Mouse (Mus musculus) stomach, postnatal 0 days (tissue): ENCODE data around the gene Zfp609. TPM values are rescaled to one million over a fixed set of nuclear protein-coding genes. Genes with fewer than 3 reads are reported as not detected.
A peak's percentile ranks its signal among the peaks of the same experiment; 100 is the strongest.

Experiments
- ATAC-seq: fragments of 200-750 bp; cut with Nextera tagmentation; 2 replicates; pipeline ENCODE4 v1.8.0; 2017; ENCODE audit not compliant: low FRiP score, low TSS enrichment
- DNase-seq: peaks from one replicate; pipeline ENCODE4 v3.0.0-alpha.2; 2016; ENCODE audit warnings: low spot score
- H3K27ac ChIP-seq: fragments of 300-500 bp; sonication (generic); replicated peaks from 2 replicates; pipeline ENCODE4 v1.5.1; 2014; ENCODE audit warnings: mild to moderate bottlenecking, control low read depth
- H3K27me3 ChIP-seq: fragments of 300-500 bp; sonication (generic); 2 replicates; pipeline ENCODE4 v1.6.1; 2014; ENCODE audit warnings: low read length; ENCODE audit not compliant: control insufficient read depth, insufficient read depth
- H3K36me3 ChIP-seq: fragments of 300-500 bp; sonication (generic); 2 replicates; pipeline ENCODE4 v1.6.1; 2014; ENCODE audit warnings: low read length, mixed read lengths; ENCODE audit not compliant: control insufficient read depth, insufficient read depth
- H3K4me1 ChIP-seq: fragments of 300-500 bp; sonication (generic); replicated peaks from 2 replicates; pipeline ENCODE4 v1.6.1; 2014; ENCODE audit warnings: antibody characterized with exemption; ENCODE audit not compliant: control insufficient read depth, insufficient read depth
- H3K4me2 ChIP-seq: fragments of 300-500 bp; sonication (generic); replicated peaks from 2 replicates; pipeline ENCODE4 v1.6.1; 2014; ENCODE audit warnings: low read depth, mild to moderate bottlenecking, control low read depth, moderate library complexity
- H3K4me3 ChIP-seq: fragments of 300-500 bp; sonication (generic); 2 replicates; pipeline ENCODE4 v1.5.1; 2014; ENCODE audit warnings: low read depth, low read length, control low read depth
- H3K9ac ChIP-seq: fragments of 300-500 bp; sonication (generic); 2 replicates; pipeline ENCODE4 v1.6.1; 2014; ENCODE audit warnings: mild to moderate bottlenecking, low read length, control low read depth, mixed read lengths
- H3K9me3 ChIP-seq: fragments of 300-500 bp; sonication (generic); 2 replicates; pipeline ENCODE4 v1.6.1; 2016; ENCODE audit warnings: low read length; ENCODE audit not compliant: control insufficient read depth
- CTCF ChIP-seq: IDR thresholded peaks from 2 replicates; pipeline ENCODE4 v1.5.1; 2016; ENCODE audit warnings: antibody characterized with exemption, low read depth, mild to moderate bottlenecking, moderate library complexity
- EP300 ChIP-seq: optimal IDR thresholded peaks from 2 replicates; pipeline ENCODE3; 2016; ENCODE audit warnings: antibody characterized with exemption
- WGBS: fragments of 180-500 bp; shearing (Covaris S2); extraction: QIAGEN DNeasy Blood & Tissue Kit; methylation state at CpG from one replicate; pipeline ENCODE4 v1.1.7; 2014; 5-methylcytosine and 5-hydroxymethylcytosine counted together
- polyA plus RNA-seq: library from polyadenylated mRNA; unstranded; fragments of >200 nt; fragmentation: Nextera tagmentation; extraction: Ambion mirVana; gene quantifications from 2 replicates; pipeline ENCODE4 v1.2.1, GENCODE M21; 2015

Gene Zfp609
- polyA plus RNA-seq, 1 experiment from 2014 or later: 2.4 TPM

- Histone ChIP-seq H3K27ac (peak overlapping the region; percentile 75), H3K9ac (peak overlapping the region; percentile 73), H3K4me2 (peak overlapping the region; percentile 74), H3K36me3 (no peaks in the 10 kb centered on the region), H3K4me3 (peak overlapping the region; percentile 62), H3K27me3 (no peaks in the 10 kb centered on the region), H3K4me1 (peaks cover 12% of the 10 kb centered on the region; the same call in 1 of the 2 replicates), H3K9me3 (no peaks in the 10 kb centered on the region)
- no peak for ATAC-seq
- TF ChIP-seq CTCF (no peak), EP300 (no peak)
- DNase-seq: no peak
- WGBS: 5% methylated on average over 3 of the region's 3 CpGs
These were observed 150.3 kb downstream of the Zfp609 start for GRCm38 (mm10) chr9:65677119-65677462.

GRCm38 (mm10) chr9:65676358-65677118 is 150.8 kb downstream of the Zfp609 start:
- peak overlapping the region; percentile 73 for H3K9ac ChIP-seq
- ATAC-seq (peak; percentile 97), DNase-seq (peak; percentile 99)
- H3K4me1 ChIP-seq: peaks cover 12% of the 10 kb centered on the region; the same call in 1 of the 2 replicates
- H3K9me3 ChIP-seq: no peaks in the 10 kb centered on the region
- no peaks in the 10 kb centered on the region for H3K27me3 ChIP-seq
- H3K36me3 ChIP-seq: no peaks in the 10 kb centered on the region
- peak overlapping the region; percentile 74 for H3K4me2 ChIP-seq
- peak overlapping the region; percentile 62 for H3K4me3 ChIP-seq
- TF ChIP-seq EP300 (no peak), CTCF (0 out of 2 replicates have a peak, but pooled peaks have one; percentile 18)
- H3K27ac ChIP-seq: peak overlapping the region; percentile 75
- under 1% methylated on average over 36 of the region's 51 CpGs for WGBS

DNA sequence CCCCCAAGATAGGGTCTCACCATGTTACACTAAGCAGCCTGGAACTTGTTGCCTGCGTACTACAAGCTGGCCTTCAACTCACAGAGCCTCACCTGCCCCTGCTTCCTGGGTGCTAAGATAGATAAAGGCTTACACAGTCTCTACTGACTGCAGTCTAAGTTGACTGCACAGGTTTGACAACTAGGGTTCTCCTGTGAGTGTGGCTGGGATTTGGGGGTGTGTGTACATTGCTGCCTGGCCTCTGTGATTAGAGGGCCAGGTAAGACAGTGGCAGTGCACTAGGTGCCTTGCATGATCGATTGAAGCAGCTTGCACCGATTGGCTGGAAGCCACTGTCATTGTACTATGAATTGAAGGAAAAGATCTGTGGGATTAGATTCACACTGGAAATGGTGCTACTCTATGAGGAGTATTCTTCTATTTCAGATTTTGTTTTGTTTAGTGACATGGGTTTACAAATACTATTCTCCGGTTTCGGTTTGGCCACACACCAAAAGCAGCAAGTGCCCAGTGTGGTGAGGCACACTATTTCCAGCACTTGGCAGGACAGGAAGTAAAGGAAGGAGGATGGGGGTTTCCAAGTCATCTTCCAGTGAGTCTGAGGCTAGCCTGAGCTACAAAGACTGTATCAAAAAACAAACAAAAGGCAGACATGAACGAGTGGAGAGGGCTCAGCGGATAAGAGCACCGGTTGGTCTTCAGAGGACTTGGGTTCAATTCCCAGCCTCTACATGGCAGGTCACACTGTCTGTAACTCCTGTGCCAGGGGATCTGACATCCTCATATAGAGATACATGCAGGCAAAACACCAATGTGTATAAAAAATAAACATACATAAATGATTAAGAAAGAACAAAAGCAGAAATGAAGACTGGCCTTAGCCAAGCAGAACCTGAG is 151.7 kb downstream of the Zfp609 start:
- peak; percentile 18; the same call in 1 of the 2 replicates for ATAC-seq
- DNase-seq: no peak
- WGBS: 43% methylated on average over 8 of the region's 8 CpGs
- Histone ChIP-seq H3K4me3 (peak overlapping the region; percentile 62), H3K4me1 (peaks cover 12% of the 10 kb centered on the region; the same call in 1 of the 2 replicates), H3K9me3 (no peaks in the 10 kb centered on the region), H3K4me2 (peak overlapping the region; percentile 74), H3K27ac (peak overlapping the region; percentile 63), H3K9ac (peak overlapping the region; percentile 55), H3K36me3 (no peaks in the 10 kb centered on the region), H3K27me3 (no peaks in the 10 kb centered on the region)
- TF ChIP-seq CTCF: no peak

DNA sequence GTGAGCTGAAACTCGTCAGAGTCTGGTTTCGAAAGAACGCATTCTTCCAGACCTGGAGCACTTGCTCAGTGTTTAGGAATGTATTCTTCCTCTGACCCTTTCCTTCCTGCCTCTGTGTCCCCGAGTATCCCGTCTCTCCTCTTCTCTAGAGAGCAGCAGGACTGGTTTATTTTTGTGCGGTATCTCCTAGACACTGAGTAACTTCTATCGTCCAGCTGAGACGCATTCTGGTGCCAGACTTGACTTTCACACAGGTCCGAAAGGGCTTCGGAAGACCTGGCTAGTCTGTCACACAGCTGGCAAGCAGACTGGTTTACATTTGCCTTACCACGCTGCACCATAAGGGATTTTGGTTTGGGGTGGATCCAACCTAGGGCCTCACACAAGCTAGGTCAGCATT is 154.4 kb downstream of the Zfp609 start:
- ATAC-seq (no peak), DNase-seq (no peak)
- Histone ChIP-seq H3K36me3 (no peaks in the 10 kb centered on the region), H3K9ac (no peak overlapping the region), H3K27me3 (no peaks in the 10 kb centered on the region), H3K9me3 (no peaks in the 10 kb centered on the region), H3K4me3 (no peak overlapping the region), H3K27ac (0 out of 2 replicates have a peak overlapping the region, but pooled peaks have one; percentile 49), H3K4me2 (no peak overlapping the region), H3K4me1 (peaks cover 3% of the 10 kb centered on the region; the same call in 1 of the 2 replicates)
- TF ChIP-seq CTCF: no peak
- TF ChIP-seq EP300: no peak
- WGBS: 31% methylated on average over 11 of the region's 11 CpGs

DNA sequence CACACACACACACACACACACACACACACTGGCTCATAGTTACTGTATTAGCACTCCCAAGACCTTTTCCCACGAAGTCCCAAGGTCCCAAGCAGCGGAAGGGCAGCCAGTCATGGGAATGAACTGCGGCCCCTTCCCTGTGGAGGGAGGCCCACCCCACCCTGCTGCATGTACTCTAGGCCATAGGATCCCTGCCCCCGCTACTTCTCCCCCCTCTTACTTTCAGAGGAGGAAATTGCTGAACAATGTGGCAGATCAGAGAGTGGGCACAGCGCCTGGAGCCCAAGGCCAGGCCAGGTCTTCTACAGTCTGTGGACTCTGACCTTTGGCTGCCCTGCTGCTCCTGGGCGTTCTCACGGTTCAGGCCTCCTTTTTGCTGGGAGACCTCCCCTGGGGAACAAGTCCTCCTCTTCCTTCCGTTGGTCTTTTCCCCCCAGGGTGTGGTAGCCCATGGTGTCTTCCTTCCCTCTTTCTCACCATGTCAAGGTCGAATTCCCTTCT is 155.9 kb downstream of the Zfp609 start:
- Histone ChIP-seq H3K4me1 (no peaks in the 10 kb centered on the region), H3K4me2 (no peak overlapping the region), H3K4me3 (no peak overlapping the region), H3K36me3 (no peaks in the 10 kb centered on the region), H3K9ac (no peak overlapping the region), H3K27ac (no peak overlapping the region; the same call in 1 of the 2 replicates), H3K27me3 (no peaks in the 10 kb centered on the region), H3K9me3 (no peaks in the 10 kb centered on the region)
- TF ChIP-seq CTCF (no peak), EP300 (no peak)
- ATAC-seq (no peak; the same call in 1 of the 2 replicates), DNase-seq (no peak)
- WGBS: 52% methylated on average over 9 of the region's 9 CpGs
